Comparison of ENCODE assay signal across 24 mouse cellular contexts in the genomic region with DNA sequence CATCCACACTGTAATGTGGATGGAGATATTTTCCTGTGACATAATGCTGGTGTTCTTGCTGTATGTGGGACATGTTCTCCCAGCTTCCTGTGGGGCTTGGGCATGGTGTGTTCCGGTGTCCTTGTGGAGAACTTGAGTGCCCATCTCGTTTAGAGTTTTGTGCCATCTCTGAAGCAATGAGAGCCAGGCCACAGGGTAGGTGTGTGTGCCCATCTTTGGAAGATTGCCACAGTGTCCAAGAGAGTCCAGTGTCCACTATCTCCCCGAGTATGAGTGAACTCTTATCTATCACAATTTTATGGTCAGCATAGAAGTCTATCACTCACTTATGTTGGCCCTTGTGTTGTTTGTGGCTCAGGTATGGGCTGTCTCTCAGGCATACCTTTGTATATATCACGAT. TPM values are rescaled to one million over a fixed set of nuclear protein-coding genes. Genes with fewer than 3 reads are reported as not detected.
DNase-seq lines count a peak whose midpoint lies in the region; ATAC-seq and TF ChIP-seq lines count a peak whose summit lies in the region.
"Had no signal": no experiment of that assay in that cellular context is flagged by ENCODE, and none has a peak within 500 bp of the region (broad histone marks: within the 10 kb centered on the region; RNA-seq: fewer than 3 reads in every experiment).

No protein-coding gene starts in this region.

- H3ac ChIP-seq in myocyte (ENCODE audit: control insufficient read depth, insufficient read length) = no peak overlapping the region

- TF ChIP-seq POLR2A in liver, adult 2 months (IDR thresholded peaks at IDR 0.05; ENCODE audit: extremely low read depth, insufficient read depth, low read length) = no peak
- TF ChIP-seq POLR2A in myocyte (IDR thresholded peaks at IDR 0.05; ENCODE audit: insufficient read length, low read depth) = no peak

- peaks cover 10% of the 10 kb centered on the region for H3K4me1 ChIP-seq in liver, adult 2 months (ENCODE audit: control insufficient read depth, insufficient read depth, low read length)
- H3K4me1 ChIP-seq in liver, embryonic 11.5 days (replicated peaks; ENCODE audit: control insufficient read depth, insufficient read depth, low read length) = no peaks in the 10 kb centered on the region

- ATAC-seq in liver, embryonic 11.5 days (replicated peaks; ENCODE audit: low FRiP score) = no peak
- ATAC-seq: activated CD4-positive, CD25-positive, alpha-beta regulatory T cell, adult 4 months; CD4-positive, CD25-positive, alpha-beta regulatory T cell, adult 4 months had no signal

- no peak overlapping the region for H3K4me2 ChIP-seq in liver, embryonic 11.5 days
- peak overlapping the region; percentile 60 for H3K4me2 ChIP-seq in myocyte (ENCODE audit: low read depth)

- no peak for TF ChIP-seq CTCF in liver, adult 2 months (IDR thresholded peaks at IDR 0.05; ENCODE audit: low read depth, low read length)

- no peak overlapping the region for H3K4me3 ChIP-seq in liver, adult 2 months (ENCODE audit: insufficient read depth, low read depth, low read length)
- H3K4me3 ChIP-seq in liver, embryonic 11.5 days (ENCODE audit: low read depth, low read length) = no peak overlapping the region
- H3K4me3 ChIP-seq in myocyte = no peak overlapping the region

- H3K36me3 ChIP-seq in liver, adult 2 months (ENCODE audit: control insufficient read depth, insufficient read depth, low read length) = peaks cover 32% of the 10 kb centered on the region
- H3K36me3 ChIP-seq in liver, embryonic 11.5 days (ENCODE audit: control insufficient read depth, insufficient read depth, low read length) = no peaks in the 10 kb centered on the region
- no peaks in the 10 kb centered on the region for H3K36me3 ChIP-seq in myocyte (ENCODE audit: control insufficient read depth, insufficient read depth)
- H3K36me3 ChIP-seq: G1E had no signal

- DNase-seq in heart, adult 11 months = peak; percentile 54
- no peak for DNase-seq in heart, postnatal 36 days
- peak; percentile 60 for DNase-seq in liver, adult 2 months (ENCODE audit: extremely low read depth, low read depth, low spot score)
- DNase-seq in liver, embryonic 11.5 days (ENCODE audit: low spot score) = no peak
- no peak for DNase-seq in adrenal gland, adult 2 months
- DNase-seq: adrenal gland, adult 8-10 months; adrenal gland, postnatal 10 days; adrenal gland, postnatal 14 days; adrenal gland, postnatal 25 days; adrenal gland, postnatal 36 days; B cell, adult 2 months; cerebellum, adult 11 months; cerebellum, adult 11-12 months; cerebellum, adult 18-20 months; cerebellum, adult 2 months had no signal

- intact Hi-C loops in heart, postnatal 36 days (cut with DNase I) = loop anchor here (10.0 kb wide), 1 partner anchor 219 kb away; no protein-coding TSS in a partner anchor

- H3K27me3 ChIP-seq in liver, adult 2 months (ENCODE audit: control insufficient read depth, insufficient read depth, low read length) = no peaks in the 10 kb centered on the region
- H3K27me3 ChIP-seq in liver, embryonic 11.5 days (replicated peaks; ENCODE audit: control insufficient read depth, insufficient read depth, low read length) = no peaks in the 10 kb centered on the region
- no peaks in the 10 kb centered on the region for H3K27me3 ChIP-seq in myocyte (ENCODE audit: control insufficient read depth, insufficient read depth, insufficient read length)
- H3K27me3 ChIP-seq: CH12.LX, Patski had no signal

- WGBS in liver, adult 2 months = 32% methylated on average over 4 of the region's 4 CpGs
- 64% methylated on average over 4 of the region's 4 CpGs for WGBS in liver, embryonic 11.5 days

- H3K9me3 ChIP-seq in liver, embryonic 11.5 days (ENCODE audit: control insufficient read depth, low read length) = no peaks in the 10 kb centered on the region

- peak overlapping the region; percentile 26; the same call in 1 of the 2 replicates for H3K27ac ChIP-seq in liver, adult 2 months (replicated peaks; ENCODE audit: insufficient read depth, low read depth, low read length)
- no peak overlapping the region for H3K27ac ChIP-seq in liver, embryonic 11.5 days (ENCODE audit: low read depth, low read length)

- no peak overlapping the region for H3K9ac ChIP-seq in liver, adult 2 months (ENCODE audit: low read depth, low read length)
- no peak overlapping the region for H3K9ac ChIP-seq in liver, embryonic 11.5 days (ENCODE audit: low read depth, low read length)

- H3K79me2 ChIP-seq in liver, adult 2 months (ENCODE audit: control insufficient read depth, insufficient read depth, low read length) = no peaks in the 10 kb centered on the region
- no peaks in the 10 kb centered on the region for H3K79me2 ChIP-seq in myocyte (ENCODE audit: control insufficient read depth, insufficient read depth)

TF ChIP-seq in myocyte, 11 proteins besides CTCF, POLR2A, EP300 and RAD21:
- no peak for TF ChIP-seq MAX (IDR thresholded peaks at IDR 0.05; ENCODE audit: low read depth)
- no peak for TF ChIP-seq MYOD1 (IDR thresholded peaks at IDR 0.05; ENCODE audit: control insufficient read depth in 1 of 3, insufficient read length in 2 of 3, low read depth in 2 of 3)
- TF ChIP-seq TCF3 (IDR thresholded peaks at IDR 0.05; ENCODE audit: insufficient read length, low read depth) = no peak
- TF ChIP-seq REST (IDR thresholded peaks at IDR 0.05; ENCODE audit: insufficient read depth, insufficient read length) = no peak
- TF ChIP-seq CEBPB (IDR thresholded peaks at IDR 0.05; ENCODE audit: insufficient read depth, poor library complexity, severe bottlenecking) = no peak
- no peak for TF ChIP-seq USF1 (IDR thresholded peaks at IDR 0.05; ENCODE audit: low read depth)
- TF ChIP-seq TCF12 (IDR thresholded peaks at IDR 0.05; ENCODE audit: insufficient read depth, poor library complexity, severe bottlenecking) = no peak

RNA-seq across cellular contexts. Expression of gene Itgb2l, which starts 47.9 kb away (rescaled TPM):
- not detected for total RNA-seq in heart, postnatal 36 days (2021)
- total RNA-seq in liver, adult 2 months (2014; rRNA removed) = not detected in 2 replicates
- polyA plus RNA-seq in liver, adult 2 months (2012; rRNA removed) = not detected in 2 replicates
- 0.30 and 1.0 TPM in 2 replicates for polyA plus RNA-seq in liver, embryonic 11.5 days (2014; fragmentation: Nextera tagmentation; extraction: Ambion mirVana)
- polyA plus RNA-seq in myocyte (2012; fragmentation: generic; extraction: Trizol) = 0.07 TPM
- not detected for total RNA-seq in adrenal gland, adult 2 months (2021)
- polyA plus RNA-seq in adrenal gland, adult 2 months (2012; rRNA removed) = not detected in 2 replicates
- total RNA-seq: adrenal gland, adult 18-20 months; adrenal gland, adult 8-10 months; adrenal gland, postnatal 25 days; adrenal gland, postnatal 36 days; ES-E14; MEL had no signal
- polyA plus RNA-seq: activated CD4-positive, CD25-positive, alpha-beta regulatory T cell, adult 4 months; CD4-positive, CD25-positive, alpha-beta regulatory T cell, adult 4 months; G1E had no signal

Comparison
In these comparisons a context has a peak if more than half of its experiments do, and no peak if none do; other contexts are left out.
1. DNase-seq: peak in heart, adult 11 months (single experiment) and liver, adult 2 months (single experiment); none in heart, postnatal 36 days (0 of 2), liver, embryonic 11.5 days (single experiment) and adrenal gland, adult 2 months (single experiment).